Mouse (Mus musculus): ENCODE results near the gene Sox13.

The Sox13 gene

GRCm38 (mm10) chr1:133424547-133425140 is 467 bp upstream of the Sox13 start:
- DNase-seq, result no peak

- DNase-seq, result no peak
Observed at GRCm38 (mm10) chr1:133423166-133423542, 1.0 kb downstream of the Sox13 start.

- no peak for DNase-seq
Observed at GRCm38 (mm10) chr1:133422615-133423161, 1.5 kb downstream of the Sox13 start.

GRCm38 (mm10) chr1:133421975-133422570 is 2.1 kb downstream of the Sox13 start:
- no peak for DNase-seq

- no peak for DNase-seq
Observed at GRCm38 (mm10) chr1:133421061-133421460, 3.1 kb downstream of the Sox13 start.

- no peak for DNase-seq
Observed at GRCm38 (mm10) chr1:133420491-133420890, 3.7 kb downstream of the Sox13 start.

GRCm38 (mm10) chr1:133419178-133419834 is 4.9 kb downstream of the Sox13 start:
- no peak for DNase-seq

GRCm38 (mm10) chr1:133418164-133418800 is 5.9 kb downstream of the Sox13 start:
- DNase-seq, result peak; percentile 17 to 32

GRCm38 (mm10) chr1:133417539-133417938 is 6.6 kb downstream of the Sox13 start:
- DNase-seq, result no peak

GRCm38 (mm10) chr1:133417113-133417512 is 7.1 kb downstream of the Sox13 start:
- DNase-seq, result no peak

- DNase-seq, result no peak
Observed at GRCm38 (mm10) chr1:133416472-133416871, 7.7 kb downstream of the Sox13 start.

- no peak for DNase-seq
Observed at GRCm38 (mm10) chr1:133415505-133415904, 8.7 kb downstream of the Sox13 start.

GRCm38 (mm10) chr1:133415086-133415485 is 9.1 kb downstream of the Sox13 start:
- DNase-seq, result no peak

GRCm38 (mm10) chr1:133412941-133413340 is 11.2 kb downstream of the Sox13 start:
- DNase-seq, result no peak

GRCm38 (mm10) chr1:133411506-133412147 is 12.6 kb downstream of the Sox13 start:
- no peak for DNase-seq

GRCm38 (mm10) chr1:133409786-133410185 is 14.4 kb downstream of the Sox13 start:
- no peak for DNase-seq

GRCm38 (mm10) chr1:133408880-133409516 is 15.2 kb downstream of the Sox13 start:
- no peak for DNase-seq

GRCm38 (mm10) chr1:133408321-133408720 is 15.9 kb downstream of the Sox13 start:
- no peak for DNase-seq

- DNase-seq, result no peak
Observed at GRCm38 (mm10) chr1:133407436-133407835, 16.7 kb downstream of the Sox13 start.

GRCm38 (mm10) chr1:133406614-133407013 is 17.6 kb downstream of the Sox13 start:
- DNase-seq, result no peak

GRCm38 (mm10) chr1:133404005-133404404 is 20.2 kb downstream of the Sox13 start:
- DNase-seq, result no peak

- DNase-seq, result peak in 1 of 2 experiments; percentile 47
Observed at GRCm38 (mm10) chr1:133400014-133400725, 24.0 kb downstream of the Sox13 start.
